Mouse (Mus musculus) neutrophil, adult 59 days (primary cell): ENCODE measurements around the gene Fate1. TPM values are rescaled to one million over a fixed set of nuclear protein-coding genes. Genes with fewer than 3 reads are reported as not detected.

Experiments
- total RNA-seq, 2 experiments: library from RNA; stranded (reverse); gene quantifications; 1 replicate in 1 of 2; 2 replicates in 1 of 2; pipeline ENCODE4 v1.2.4; 2023

Fate1 gene
- not detected for total RNA-seq

GRCm38 (mm10) chrX:71972686-71973085 is at the start of gene Fate1:
Fate1 (plus strand) TSS chrX:71972986.

GRCm38 (mm10) chrX:71962073-71963051 is 10.4 kb upstream of the Fate1 start, which contains the start of gene Prrg3:
Prrg3 (plus strand) TSS chrX:71962624.

GRCm38 (mm10) chrX:71991549-71991948 is 18.8 kb downstream of the Fate1 start, which contains the start of gene Cnga2:
Cnga2 (plus strand) TSS chrX:71991849.

Other genes starting within 250 kb of the Fate1 start
- gene Vma21, start 157.1 kb upstream of the Fate1 start, total RNA-seq: 10 to 100 TPM; 11.3 to 12.2 TPM
- not detected for gene Gm1141, start 52.0 kb upstream of the Fate1 start, total RNA-seq
- gene Prrg3, start 10.4 kb upstream of the Fate1 start, total RNA-seq: not detected
- not detected for gene Cnga2, start 18.9 kb downstream of the Fate1 start, total RNA-seq
- gene Magea4, start 249.0 kb downstream of the Fate1 start, total RNA-seq: not detected